Mouse (Mus musculus): ENCODE data around the gene Sprn. TPM values are rescaled to one million over a fixed set of nuclear protein-coding genes. Genes with fewer than 3 reads are reported as not detected.

Sprn gene
- 0.19 TPM for polyA plus RNA-seq (2015; fragmentation: Illumina TruSeq; extraction: RNeasy Lipid Tissue Mini Kit (QIAGEN cat#74804); ENCODE audit: insufficient read depth, low replicate concordance)

GRCm38 (mm10) chr7:140154218-140154927, at the start of gene Sprn:
TSS of gene Sprn (minus strand) at chr7:140154877.

GRCm38 (mm10) chr7:140172936-140173335, 18.3 kb upstream of the Sprn start, which contains the start of gene Olfr523:
TSS of gene Olfr523 (plus strand) at chr7:140173217.

GRCm38 (mm10) chr7:140164664-140165063, 10.0 kb upstream of the Sprn start, which contains the start of gene Olfr522:
TSS of gene Olfr522 (minus strand) at chr7:140164764.

GRCm38 (mm10) chr7:140137135-140138020, 17.3 kb downstream of the Sprn start, which contains the start of gene Mtg1:
TSS of gene Mtg1 (plus strand) at chr7:140137564.

GRCm38 (mm10) chr7:140116329-140117054, 38.2 kb downstream of the Sprn start, which contains the start of gene Echs1:
TSS of gene Echs1 (minus strand) at chr7:140116476.

GRCm38 (mm10) chr7:140115583-140116328, 38.9 kb downstream of the Sprn start, which contains the start of gene Paox:
TSS of gene Paox (plus strand) at chr7:140115799.

GRCm38 (mm10) chr7:140101993-140102860, 52.5 kb downstream of the Sprn start, which contains the start of gene Fuom:
TSS of gene Fuom (minus strand) at chr7:140102441.

Other genes with a start within 250 kb of the Sprn start
- 0.19 TPM for gene Utf1, start 211.1 kb downstream of the Sprn start, polyA plus RNA-seq (2015; fragmentation: Illumina TruSeq; extraction: RNeasy Lipid Tissue Mini Kit (QIAGEN cat#74804); ENCODE audit: insufficient read depth, low replicate concordance)
- gene 6430531B16Rik, start 176.1 kb downstream of the Sprn start, polyA plus RNA-seq (2015; fragmentation: Illumina TruSeq; extraction: RNeasy Lipid Tissue Mini Kit (QIAGEN cat#74804); ENCODE audit: insufficient read depth, low replicate concordance): not detected
- 15.3 TPM for gene Adam8, start 162.3 kb downstream of the Sprn start, polyA plus RNA-seq (2015; fragmentation: Illumina TruSeq; extraction: RNeasy Lipid Tissue Mini Kit (QIAGEN cat#74804); ENCODE audit: insufficient read depth, low replicate concordance)
- 39.7 TPM for gene Zfp511, start 118.5 kb downstream of the Sprn start, polyA plus RNA-seq (2015; fragmentation: Illumina TruSeq; extraction: RNeasy Lipid Tissue Mini Kit (QIAGEN cat#74804); ENCODE audit: insufficient read depth, low replicate concordance)
- 21.8 TPM for gene Tubgcp2, start 118.2 kb downstream of the Sprn start, polyA plus RNA-seq (2015; fragmentation: Illumina TruSeq; extraction: RNeasy Lipid Tissue Mini Kit (QIAGEN cat#74804); ENCODE audit: insufficient read depth, low replicate concordance)
- not detected for gene Msx3, start 105.8 kb downstream of the Sprn start, polyA plus RNA-seq (2015; fragmentation: Illumina TruSeq; extraction: RNeasy Lipid Tissue Mini Kit (QIAGEN cat#74804); ENCODE audit: insufficient read depth, low replicate concordance)
- gene Caly, start 72.3 kb downstream of the Sprn start, polyA plus RNA-seq (2015; fragmentation: Illumina TruSeq; extraction: RNeasy Lipid Tissue Mini Kit (QIAGEN cat#74804); ENCODE audit: insufficient read depth, low replicate concordance): not detected
- not detected for gene Prap1, start 61.5 kb downstream of the Sprn start, polyA plus RNA-seq (2015; fragmentation: Illumina TruSeq; extraction: RNeasy Lipid Tissue Mini Kit (QIAGEN cat#74804); ENCODE audit: insufficient read depth, low replicate concordance)
- 3.8 TPM for gene Fuom, start 52.4 kb downstream of the Sprn start, polyA plus RNA-seq (2015; fragmentation: Illumina TruSeq; extraction: RNeasy Lipid Tissue Mini Kit (QIAGEN cat#74804); ENCODE audit: insufficient read depth, low replicate concordance)
- gene Paox, start 39.1 kb downstream of the Sprn start, polyA plus RNA-seq (2015; fragmentation: Illumina TruSeq; extraction: RNeasy Lipid Tissue Mini Kit (QIAGEN cat#74804); ENCODE audit: insufficient read depth, low replicate concordance): 9.2 TPM
- gene Echs1, start 38.4 kb downstream of the Sprn start, polyA plus RNA-seq (2015; fragmentation: Illumina TruSeq; extraction: RNeasy Lipid Tissue Mini Kit (QIAGEN cat#74804); ENCODE audit: insufficient read depth, low replicate concordance): 39.4 TPM
- gene Mtg1, start 17.3 kb downstream of the Sprn start, polyA plus RNA-seq (2015; fragmentation: Illumina TruSeq; extraction: RNeasy Lipid Tissue Mini Kit (QIAGEN cat#74804); ENCODE audit: insufficient read depth, low replicate concordance): 17.2 TPM
- not detected for gene Olfr522, start 9.9 kb upstream of the Sprn start, polyA plus RNA-seq (2015; fragmentation: Illumina TruSeq; extraction: RNeasy Lipid Tissue Mini Kit (QIAGEN cat#74804); ENCODE audit: insufficient read depth, low replicate concordance)
- not detected for gene Olfr523, start 18.3 kb upstream of the Sprn start, polyA plus RNA-seq (2015; fragmentation: Illumina TruSeq; extraction: RNeasy Lipid Tissue Mini Kit (QIAGEN cat#74804); ENCODE audit: insufficient read depth, low replicate concordance)
- gene Olfr524, start 51.1 kb upstream of the Sprn start, polyA plus RNA-seq (2015; fragmentation: Illumina TruSeq; extraction: RNeasy Lipid Tissue Mini Kit (QIAGEN cat#74804); ENCODE audit: insufficient read depth, low replicate concordance): not detected
- gene Cd163l1, start 63.4 kb upstream of the Sprn start, polyA plus RNA-seq (2015; fragmentation: Illumina TruSeq; extraction: RNeasy Lipid Tissue Mini Kit (QIAGEN cat#74804); ENCODE audit: insufficient read depth, low replicate concordance): 0.58 TPM
- 1.0 TPM for gene 5830411N06Rik, start 92.4 kb upstream of the Sprn start, polyA plus RNA-seq (2015; fragmentation: Illumina TruSeq; extraction: RNeasy Lipid Tissue Mini Kit (QIAGEN cat#74804); ENCODE audit: insufficient read depth, low replicate concordance)
- not detected for gene Olfr525, start 166.0 kb upstream of the Sprn start, polyA plus RNA-seq (2015; fragmentation: Illumina TruSeq; extraction: RNeasy Lipid Tissue Mini Kit (QIAGEN cat#74804); ENCODE audit: insufficient read depth, low replicate concordance)
- gene Olfr527, start 179.1 kb upstream of the Sprn start, polyA plus RNA-seq (2015; fragmentation: Illumina TruSeq; extraction: RNeasy Lipid Tissue Mini Kit (QIAGEN cat#74804); ENCODE audit: insufficient read depth, low replicate concordance): not detected
- gene Olfr60, start 206.8 kb upstream of the Sprn start, polyA plus RNA-seq (2015; fragmentation: Illumina TruSeq; extraction: RNeasy Lipid Tissue Mini Kit (QIAGEN cat#74804); ENCODE audit: insufficient read depth, low replicate concordance): 0.25 TPM
- not detected for gene Olfr530, start 221.5 kb upstream of the Sprn start, polyA plus RNA-seq (2015; fragmentation: Illumina TruSeq; extraction: RNeasy Lipid Tissue Mini Kit (QIAGEN cat#74804); ENCODE audit: insufficient read depth, low replicate concordance)
- not detected for gene Olfr531, start 248.0 kb upstream of the Sprn start, polyA plus RNA-seq (2015; fragmentation: Illumina TruSeq; extraction: RNeasy Lipid Tissue Mini Kit (QIAGEN cat#74804); ENCODE audit: insufficient read depth, low replicate concordance)